In the genomic region with DNA sequence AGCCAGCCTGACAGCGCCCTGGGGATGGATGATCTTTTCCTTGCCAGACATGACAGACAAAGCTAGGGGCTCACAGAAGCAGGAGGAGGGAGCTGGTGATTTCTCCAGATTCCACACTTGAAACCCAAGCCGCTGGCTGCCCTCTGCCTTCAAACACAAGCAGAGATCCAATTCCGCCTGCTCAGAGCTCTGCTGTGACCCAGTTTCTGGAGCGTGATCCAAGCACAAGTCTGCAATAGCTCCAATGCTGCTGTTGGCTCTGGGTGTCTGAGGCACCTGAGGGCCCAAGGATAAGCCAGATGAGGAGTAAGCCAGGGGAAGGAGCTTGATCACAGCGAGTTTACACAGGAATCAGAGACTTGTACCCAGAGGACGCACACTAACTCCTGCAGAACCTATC, we compare ENCODE assay signal across 14 mouse cellular contexts. TPM values are rescaled to one million over a fixed set of nuclear protein-coding genes. Genes with fewer than 3 reads are reported as not detected.
A peak's percentile ranks its signal among the peaks of the same experiment; 100 is the strongest.
DNase-seq lines count a peak whose midpoint lies in the region; ATAC-seq lines count a peak whose summit lies in the region.
"Had no signal": no experiment of that assay in that cellular context is flagged by ENCODE, and none has a peak within 500 bp of the region (broad histone marks: within the 10 kb centered on the region; RNA-seq: fewer than 3 reads in every experiment).

No protein-coding gene starts in this region.

- no peak overlapping the region for H3K4me2 ChIP-seq in hindbrain, embryonic 12.5 days (replicated peaks)
- no peak overlapping the region for H3K4me2 ChIP-seq in lung, embryonic 16.5 days (ENCODE audit: low read depth, low read length)
- no peak overlapping the region for H3K4me2 ChIP-seq in embryonic facial prominence, embryonic 11.5 days (ENCODE audit: low read depth, low read length)

- ATAC-seq in hindbrain, embryonic 12.5 days (ENCODE audit: low FRiP score) = no peak
- ATAC-seq in lung, embryonic 16.5 days (ENCODE audit: low read depth) = 0 out of 2 replicates have a peak, but pooled peaks have one; percentile 17
- ATAC-seq in embryonic facial prominence, embryonic 11.5 days (replicated peaks; ENCODE audit: insufficient number of reproducible peaks, low FRiP score, low TSS enrichment, low read depth) = no peak
- ATAC-seq: Patski had no signal

- H3K9ac ChIP-seq in hindbrain, embryonic 12.5 days = no peak overlapping the region
- H3K9ac ChIP-seq in lung, embryonic 16.5 days (ENCODE audit: low read length) = no peak overlapping the region
- H3K9ac ChIP-seq in embryonic facial prominence, embryonic 11.5 days (replicated peaks; ENCODE audit: low read length) = no peak overlapping the region

- H3K27me3 ChIP-seq in hindbrain, embryonic 12.5 days = no peaks in the 10 kb centered on the region
- H3K27me3 ChIP-seq in hindbrain, embryonic 10.5 days (ENCODE audit: insufficient read depth, poor library complexity, severe bottlenecking) = no peaks in the 10 kb centered on the region
- H3K27me3 ChIP-seq in lung, embryonic 16.5 days (ENCODE audit: control insufficient read depth, insufficient read depth, low read depth, low read length) = no peaks in the 10 kb centered on the region
- no peaks in the 10 kb centered on the region for H3K27me3 ChIP-seq in embryonic facial prominence, embryonic 11.5 days (ENCODE audit: control insufficient read depth, insufficient read depth, low read length)
- H3K27me3 ChIP-seq: Patski had no signal

- intact Hi-C loops in gastrocnemius, postnatal 36 days (cut with DNase I) = no loop called here

- 58% methylated on average over 6 of the region's 6 CpGs for WGBS in hindbrain, embryonic 12.5 days
- 66% methylated on average over 6 of the region's 6 CpGs for WGBS in hindbrain, embryonic 10.5 days
- WGBS in lung, embryonic 16.5 days = 72% methylated on average over 6 of the region's 6 CpGs
- 61% methylated on average over 6 of the region's 6 CpGs for WGBS in embryonic facial prominence, embryonic 11.5 days

- H3K4me3 ChIP-seq in hindbrain, embryonic 12.5 days = no peak overlapping the region
- H3K4me3 ChIP-seq in hindbrain, embryonic 10.5 days = no peak overlapping the region
- no peak overlapping the region for H3K4me3 ChIP-seq in lung, embryonic 16.5 days (ENCODE audit: low read length)
- H3K4me3 ChIP-seq in embryonic facial prominence, embryonic 11.5 days (ENCODE audit: low read depth, low read length) = no peak overlapping the region
- H3K4me3 ChIP-seq: myocyte had no signal

- peaks cover 7% of the 10 kb centered on the region for H3K4me1 ChIP-seq in hindbrain, embryonic 12.5 days
- H3K4me1 ChIP-seq in hindbrain, embryonic 10.5 days (replicated peaks) = peaks cover 15% of the 10 kb centered on the region; the same call in 1 of the 2 replicates
- no peaks in the 10 kb centered on the region for H3K4me1 ChIP-seq in lung, embryonic 16.5 days (replicated peaks; ENCODE audit: control insufficient read depth, insufficient read depth, low read length)
- no peaks in the 10 kb centered on the region for H3K4me1 ChIP-seq in embryonic facial prominence, embryonic 11.5 days (ENCODE audit: control insufficient read depth, insufficient read depth, low read length)

- H3K27ac ChIP-seq in hindbrain, embryonic 12.5 days = 0 out of 2 replicates have a peak overlapping the region, but pooled peaks have one; percentile 41
- H3K27ac ChIP-seq in hindbrain, embryonic 10.5 days = no peak overlapping the region
- no peak overlapping the region for H3K27ac ChIP-seq in lung, embryonic 16.5 days (ENCODE audit: low read length)
- no peak overlapping the region for H3K27ac ChIP-seq in embryonic facial prominence, embryonic 11.5 days (replicated peaks; ENCODE audit: low read depth, low read length)

- DNase-seq in hindbrain, embryonic 10.5 days (ENCODE audit: low spot score) = no peak
- no peak for DNase-seq in lung, adult 18-20 months
- DNase-seq in embryonic facial prominence, embryonic 11.5 days (ENCODE audit: low spot score) = peak; percentile 39
- DNase-seq in gastrocnemius, postnatal 36 days = peak; percentile 27 to 34
- DNase-seq in adrenal gland, postnatal 36 days = no peak
- no peak for DNase-seq in kidney, adult 8-10 months
- DNase-seq: adrenal gland, postnatal 10 days; cerebellum, adult 8-10 months; layer of hippocampus, adult 9-11 months; lung, postnatal 36 days had no signal

- no peaks in the 10 kb centered on the region for H3K9me3 ChIP-seq in hindbrain, embryonic 12.5 days (replicated peaks)
- no peaks in the 10 kb centered on the region for H3K9me3 ChIP-seq in hindbrain, embryonic 10.5 days
- H3K9me3 ChIP-seq in lung, embryonic 16.5 days (ENCODE audit: control insufficient read depth, low read length) = no peaks in the 10 kb centered on the region
- no peaks in the 10 kb centered on the region for H3K9me3 ChIP-seq in embryonic facial prominence, embryonic 11.5 days (replicated peaks; ENCODE audit: control insufficient read depth, low read length)

- H3K36me3 ChIP-seq in hindbrain, embryonic 12.5 days = no peaks in the 10 kb centered on the region
- no peaks in the 10 kb centered on the region for H3K36me3 ChIP-seq in hindbrain, embryonic 10.5 days
- no peaks in the 10 kb centered on the region for H3K36me3 ChIP-seq in lung, embryonic 16.5 days (ENCODE audit: control insufficient read depth, insufficient read depth, low read length)
- no peaks in the 10 kb centered on the region for H3K36me3 ChIP-seq in embryonic facial prominence, embryonic 11.5 days (replicated peaks; ENCODE audit: control insufficient read depth, insufficient read depth, low read depth, low read length)

RNA-seq across cellular contexts. Expression of a gene that starts 9.7 kb away (rescaled TPM):
- polyA plus RNA-seq in hindbrain, embryonic 12.5 days (2016; fragmentation: Nextera tagmentation; extraction: Ambion mirVana) = 7.2 and 7.7 TPM in 2 replicates
- polyA plus RNA-seq in hindbrain, embryonic 10.5 days (2016; fragmentation: Nextera tagmentation; extraction: Ambion mirVana) = 5.9 and 7.5 TPM in 2 replicates
- 9.0 and 9.8 TPM in 2 replicates for polyA plus RNA-seq in lung, embryonic 16.5 days (2015; fragmentation: Nextera tagmentation; extraction: Ambion mirVana)
- polyA plus RNA-seq in embryonic facial prominence, embryonic 11.5 days (2014; fragmentation: Nextera tagmentation; extraction: Ambion mirVana) = 5.4 and 6.7 TPM in 2 replicates
- total RNA-seq in gastrocnemius, postnatal 36 days (2021) = 100 to 1,000 TPM; 123 to 134 TPM
- total RNA-seq in adrenal gland, postnatal 36 days (2021) = 10 to 100 TPM; 12.4 to 15.7 TPM

Comparison
In these comparisons a context has a peak if more than half of its experiments do, and no peak if none do; other contexts are left out.
1. DNase-seq: peak in embryonic facial prominence, embryonic 11.5 days (single experiment) and gastrocnemius, postnatal 36 days (2 of 2); none in hindbrain, embryonic 10.5 days (single experiment), lung, adult 18-20 months (0 of 2), adrenal gland, postnatal 36 days (0 of 2) and kidney, adult 8-10 months (0 of 2).